Mouse (Mus musculus) C2C12 (cell line): ENCODE measurements around the gene Senp3.

ENCODE experiments used
- CEBPB ChIP-seq: IDR thresholded peaks from one replicate; pipeline ENCODE4 v1.6.1; 2011; ENCODE audit warnings: low read depth, mild to moderate bottlenecking, control low read depth, moderate library complexity
- CTCF ChIP-seq: IDR thresholded peaks from one replicate; pipeline ENCODE4 v1.5.1; 2011; ENCODE audit not compliant: control insufficient read depth, insufficient read depth, insufficient read length
- MAX ChIP-seq: IDR thresholded peaks from one replicate; pipeline ENCODE4 v1.6.1; 2011; ENCODE audit warnings: mild to moderate bottlenecking, control low read depth
- MYOD1 ChIP-seq: IDR thresholded peaks from one replicate; pipeline ENCODE4 v1.6.1; 2011; ENCODE audit warnings: low read depth; ENCODE audit not compliant: control insufficient read depth, insufficient read length

DNA sequence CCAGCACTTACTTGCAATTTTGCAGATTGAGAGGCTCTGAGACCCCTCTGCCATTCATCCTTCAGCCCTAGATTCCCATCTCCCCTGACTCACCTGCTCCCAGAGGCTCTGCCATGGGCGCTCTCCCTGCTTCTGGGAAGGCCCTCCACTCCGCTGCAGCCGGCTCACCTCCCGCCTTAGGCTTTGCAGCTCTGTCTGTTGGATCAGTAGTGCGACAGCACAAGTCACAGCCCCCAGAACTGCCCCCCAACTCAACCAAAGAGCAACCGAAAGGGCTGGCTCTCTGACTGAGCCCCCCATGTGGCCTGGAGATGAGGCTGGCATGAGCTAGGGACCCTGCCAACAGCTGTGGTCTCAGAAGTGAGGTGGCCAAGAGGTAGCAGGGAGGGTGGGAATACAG lies 3.1 kb upstream of the Senp3 start:
- TF ChIP-seq CTCF (no peak), CEBPB (no peak), MYOD1 (no peak), MAX (no peak)
